Comparison of ENCODE assay signal across 11 mouse cellular contexts in the genomic region with DNA sequence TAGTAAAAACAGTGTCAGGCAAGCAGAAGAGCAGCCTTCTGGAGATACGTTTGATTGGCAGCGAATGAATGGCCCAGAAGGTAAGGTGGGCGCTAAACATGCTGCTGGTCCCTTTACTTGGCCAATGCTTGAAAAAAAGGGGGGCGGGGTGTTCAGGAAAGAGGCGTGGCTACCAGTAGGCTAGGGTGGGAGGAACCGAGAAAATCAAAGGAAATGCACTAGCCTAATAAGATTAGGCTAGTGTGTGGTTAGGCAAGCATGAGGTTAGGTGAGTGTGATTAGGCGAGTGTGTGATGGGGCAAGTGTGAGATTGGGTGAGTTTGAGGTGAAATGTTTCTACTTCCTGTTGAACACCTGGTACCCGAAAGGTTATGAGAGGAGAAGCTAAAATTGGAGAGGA. TPM values are rescaled to one million over a fixed set of nuclear protein-coding genes. Genes with fewer than 3 reads are reported as not detected.
DNase-seq lines count a peak whose midpoint lies in the region; ATAC-seq and TF ChIP-seq lines count a peak whose summit lies in the region.
"Had no signal": no experiment of that assay in that cellular context is flagged by ENCODE, and none has a peak within 500 bp of the region (broad histone marks: within the 10 kb centered on the region; RNA-seq: fewer than 3 reads in every experiment).

A gene (plus strand): TSS at position 11 of the 400 bp plus-strand sequence.

- 63% methylated on average over 8 of the region's 8 CpGs for WGBS in intestine, embryonic 14.5 days
- WGBS in intestine, postnatal 0 days = 65% methylated on average over 8 of the region's 8 CpGs
- WGBS in embryonic facial prominence, embryonic 11.5 days = 66% methylated on average over 8 of the region's 8 CpGs
- 77% methylated on average over 8 of the region's 8 CpGs for WGBS in hindbrain, embryonic 16.5 days
- WGBS in midbrain, embryonic 13.5 days = 70% methylated on average over 8 of the region's 8 CpGs
- WGBS in kidney, embryonic 14.5 days = 65% methylated on average over 8 of the region's 8 CpGs

- intact Hi-C loops in gastrocnemius, postnatal 36 days (cut with DNase I) = no loop called here

- H3K27me3 ChIP-seq in intestine, embryonic 14.5 days (replicated peaks; ENCODE audit: control insufficient read depth, insufficient read depth, low read length) = no peaks in the 10 kb centered on the region
- no peaks in the 10 kb centered on the region for H3K27me3 ChIP-seq in intestine, postnatal 0 days (replicated peaks; ENCODE audit: control insufficient read depth, insufficient read depth, low read length)
- H3K27me3 ChIP-seq in embryonic facial prominence, embryonic 11.5 days (ENCODE audit: control insufficient read depth, insufficient read depth, low read length) = no peaks in the 10 kb centered on the region
- no peaks in the 10 kb centered on the region for H3K27me3 ChIP-seq in hindbrain, embryonic 16.5 days (replicated peaks; ENCODE audit: control insufficient read depth, insufficient read depth, low read length)
- no peaks in the 10 kb centered on the region for H3K27me3 ChIP-seq in midbrain, embryonic 13.5 days
- no peaks in the 10 kb centered on the region for H3K27me3 ChIP-seq in kidney, embryonic 14.5 days (ENCODE audit: control insufficient read depth, insufficient read depth, low read length)
- H3K27me3 ChIP-seq: Patski had no signal

- H3K36me3 ChIP-seq in intestine, embryonic 14.5 days (ENCODE audit: control insufficient read depth, insufficient read depth, low read length) = no peaks in the 10 kb centered on the region
- no peaks in the 10 kb centered on the region for H3K36me3 ChIP-seq in intestine, postnatal 0 days (ENCODE audit: control insufficient read depth, insufficient read depth)
- no peaks in the 10 kb centered on the region for H3K36me3 ChIP-seq in embryonic facial prominence, embryonic 11.5 days (replicated peaks; ENCODE audit: control insufficient read depth, insufficient read depth, low read depth, low read length)
- H3K36me3 ChIP-seq in hindbrain, embryonic 16.5 days (ENCODE audit: control insufficient read depth, insufficient read depth, low read length) = no peaks in the 10 kb centered on the region
- H3K36me3 ChIP-seq in midbrain, embryonic 13.5 days = no peaks in the 10 kb centered on the region
- H3K36me3 ChIP-seq in kidney, embryonic 14.5 days (ENCODE audit: control insufficient read depth, insufficient read depth, low read length) = no peaks in the 10 kb centered on the region

- H3K4me1 ChIP-seq in intestine, embryonic 14.5 days (replicated peaks; ENCODE audit: control insufficient read depth, insufficient read depth, low read length) = no peaks in the 10 kb centered on the region
- H3K4me1 ChIP-seq in intestine, postnatal 0 days (replicated peaks; ENCODE audit: control insufficient read depth, insufficient read depth, low read length) = no peaks in the 10 kb centered on the region
- no peaks in the 10 kb centered on the region for H3K4me1 ChIP-seq in embryonic facial prominence, embryonic 11.5 days (ENCODE audit: control insufficient read depth, insufficient read depth, low read length)
- H3K4me1 ChIP-seq in hindbrain, embryonic 16.5 days (ENCODE audit: control insufficient read depth, insufficient read depth, low read depth, low read length) = no peaks in the 10 kb centered on the region
- H3K4me1 ChIP-seq in midbrain, embryonic 13.5 days (replicated peaks) = no peaks in the 10 kb centered on the region
- H3K4me1 ChIP-seq in kidney, embryonic 14.5 days (ENCODE audit: control insufficient read depth, insufficient read depth, low read length) = no peaks in the 10 kb centered on the region

- H3K4me2 ChIP-seq in intestine, embryonic 14.5 days (ENCODE audit: low read length) = no peak within 1 kb of the TSS
- no peak within 1 kb of the TSS for H3K4me2 ChIP-seq in intestine, postnatal 0 days (replicated peaks; ENCODE audit: low read depth)
- no peak within 1 kb of the TSS for H3K4me2 ChIP-seq in embryonic facial prominence, embryonic 11.5 days (ENCODE audit: low read depth, low read length)
- H3K4me2 ChIP-seq in hindbrain, embryonic 16.5 days (ENCODE audit: low read length) = no peak within 1 kb of the TSS
- H3K4me2 ChIP-seq in midbrain, embryonic 13.5 days (replicated peaks) = no peak within 1 kb of the TSS
- H3K4me2 ChIP-seq in kidney, embryonic 14.5 days (replicated peaks; ENCODE audit: low read depth, low read length) = no peak within 1 kb of the TSS

- no peak for TF ChIP-seq CTCF in intestine, postnatal 0 days (IDR thresholded peaks at IDR 0.05; ENCODE audit: low read depth)

- DNase-seq in intestine, embryonic 14.5 days (ENCODE audit: low spot score) = no peak
- DNase-seq in embryonic facial prominence, embryonic 11.5 days (ENCODE audit: low spot score) = no peak
- no peak for DNase-seq in gastrocnemius, postnatal 36 days
- no peak for DNase-seq in heart, adult 9 months (ENCODE audit: low spot score in 2 of 2)
- DNase-seq: B cell, adult 2 months; lung, postnatal 10 days had no signal

- no peaks in the 10 kb centered on the region for H3K9me3 ChIP-seq in intestine, embryonic 14.5 days (ENCODE audit: control insufficient read depth, low read length)
- no peaks in the 10 kb centered on the region for H3K9me3 ChIP-seq in intestine, postnatal 0 days (ENCODE audit: control insufficient read depth)
- no peaks in the 10 kb centered on the region for H3K9me3 ChIP-seq in embryonic facial prominence, embryonic 11.5 days (replicated peaks; ENCODE audit: control insufficient read depth, low read length)
- no peaks in the 10 kb centered on the region for H3K9me3 ChIP-seq in hindbrain, embryonic 16.5 days (ENCODE audit: control insufficient read depth, low read length)
- no peaks in the 10 kb centered on the region for H3K9me3 ChIP-seq in midbrain, embryonic 13.5 days
- H3K9me3 ChIP-seq in kidney, embryonic 14.5 days (ENCODE audit: control insufficient read depth, low read length) = no peaks in the 10 kb centered on the region

- no peak within 1 kb of the TSS for H3K27ac ChIP-seq in intestine, embryonic 14.5 days (ENCODE audit: low read depth)
- H3K27ac ChIP-seq in intestine, postnatal 0 days (ENCODE audit: low read depth, low read length) = no peak within 1 kb of the TSS
- H3K27ac ChIP-seq in embryonic facial prominence, embryonic 11.5 days (replicated peaks; ENCODE audit: low read depth, low read length) = no peak within 1 kb of the TSS
- H3K27ac ChIP-seq in hindbrain, embryonic 16.5 days (ENCODE audit: low read depth, low read length) = no peak within 1 kb of the TSS
- no peak within 1 kb of the TSS for H3K27ac ChIP-seq in midbrain, embryonic 13.5 days
- no peak within 1 kb of the TSS for H3K27ac ChIP-seq in kidney, embryonic 14.5 days (ENCODE audit: low read depth, low read length)

- H3K4me3 ChIP-seq in intestine, embryonic 14.5 days (ENCODE audit: low read depth, low read length) = no peak within 1 kb of the TSS
- no peak within 1 kb of the TSS for H3K4me3 ChIP-seq in intestine, postnatal 0 days (ENCODE audit: low read depth, low read length)
- H3K4me3 ChIP-seq in embryonic facial prominence, embryonic 11.5 days (ENCODE audit: low read depth, low read length) = no peak within 1 kb of the TSS
- H3K4me3 ChIP-seq in hindbrain, embryonic 16.5 days (ENCODE audit: low read length) = no peak within 1 kb of the TSS
- no peak within 1 kb of the TSS for H3K4me3 ChIP-seq in midbrain, embryonic 13.5 days (replicated peaks)
- H3K4me3 ChIP-seq in kidney, embryonic 14.5 days (ENCODE audit: low read length) = no peak within 1 kb of the TSS

- H3K9ac ChIP-seq in intestine, embryonic 14.5 days (ENCODE audit: low read length) = no peak within 1 kb of the TSS
- H3K9ac ChIP-seq in intestine, postnatal 0 days (ENCODE audit: low read depth, low read length) = no peak within 1 kb of the TSS
- no peak within 1 kb of the TSS for H3K9ac ChIP-seq in embryonic facial prominence, embryonic 11.5 days (replicated peaks; ENCODE audit: low read length)
- no peak within 1 kb of the TSS for H3K9ac ChIP-seq in hindbrain, embryonic 16.5 days (ENCODE audit: low read depth, low read length)
- H3K9ac ChIP-seq in midbrain, embryonic 13.5 days (replicated peaks) = no peak within 1 kb of the TSS
- H3K9ac ChIP-seq in kidney, embryonic 14.5 days (ENCODE audit: low read depth, low read length) = no peak within 1 kb of the TSS

- ATAC-seq in intestine, embryonic 14.5 days (replicated peaks; ENCODE audit: low FRiP score, low TSS enrichment, low read depth) = no peak
- ATAC-seq in intestine, postnatal 0 days = no peak
- ATAC-seq in embryonic facial prominence, embryonic 11.5 days (replicated peaks; ENCODE audit: insufficient number of reproducible peaks, low FRiP score, low TSS enrichment, low read depth) = no peak
- no peak for ATAC-seq in hindbrain, embryonic 16.5 days
- no peak for ATAC-seq in midbrain, embryonic 13.5 days
- ATAC-seq in kidney, embryonic 14.5 days (ENCODE audit: low FRiP score, low TSS enrichment) = no peak
- ATAC-seq: Patski had no signal

RNA-seq across cellular contexts. Expression of the gene that starts here (rescaled TPM):
- 13.0 and 16.2 TPM in 2 replicates for polyA plus RNA-seq in intestine, embryonic 14.5 days (2014; fragmentation: Nextera tagmentation; extraction: Ambion mirVana)
- 5.7 and 6.1 TPM in 2 replicates for polyA plus RNA-seq in intestine, postnatal 0 days (2015; fragmentation: Nextera tagmentation; extraction: Ambion mirVana)
- polyA plus RNA-seq in embryonic facial prominence, embryonic 11.5 days (2014; fragmentation: Nextera tagmentation; extraction: Ambion mirVana) = 10.9 and 11.5 TPM in 2 replicates
- polyA plus RNA-seq in hindbrain, embryonic 16.5 days (2015; fragmentation: Nextera tagmentation; extraction: Ambion mirVana) = 66.1 and 68.0 TPM in 2 replicates
- polyA plus RNA-seq in midbrain, embryonic 13.5 days (2015; fragmentation: Nextera tagmentation; extraction: Ambion mirVana) = 56.7 and 61.8 TPM in 2 replicates
- 1 to 10 TPM in 1 of 2 experiments, under 1 TPM in 1; 0.86 to 1.3 TPM for total RNA-seq in gastrocnemius, postnatal 36 days (2021)
- 8.8 and 10.0 TPM in 2 replicates for polyA plus RNA-seq in kidney, embryonic 14.5 days (2014; fragmentation: Nextera tagmentation; extraction: Ambion mirVana)
